Mouse (Mus musculus) erythroblast, embryonic 14.5 days (primary cell): ENCODE data around the gene Faf1. TPM values are rescaled to one million over a fixed set of nuclear protein-coding genes. Genes with fewer than 3 reads are reported as not detected.

Source experiments
- H3K27me3 ChIP-seq: 2 replicates; pipeline ENCODE4 v1.6.1; 2012; ENCODE audit warnings: inconsistent platforms; ENCODE audit not compliant: control insufficient read depth
- H3K36me3 ChIP-seq: 2 replicates; pipeline ENCODE4 v1.6.1; 2012; ENCODE audit warnings: mild to moderate bottlenecking, inconsistent platforms; ENCODE audit not compliant: control insufficient read depth
- H3K4me1 ChIP-seq: 2 replicates; pipeline ENCODE4 v1.6.1; 2012; ENCODE audit warnings: inconsistent platforms; ENCODE audit not compliant: control insufficient read depth
- H3K4me3 ChIP-seq: replicated peaks from 2 replicates; pipeline ENCODE3; 2012; ENCODE audit warnings: moderate library complexity, mild to moderate bottlenecking, inconsistent platforms
- H3K9me3 ChIP-seq: 2 replicates; pipeline ENCODE4 v1.6.1; 2012; ENCODE audit warnings: low read length, inconsistent platforms, mixed read lengths; ENCODE audit not compliant: control insufficient read depth
- GATA1 ChIP-seq: IDR thresholded peaks from 2 replicates; pipeline ENCODE4 v1.6.1; 2012; ENCODE audit warnings: low read length, inconsistent platforms, mixed read lengths
- TAL1 ChIP-seq: IDR thresholded peaks from 3 replicates; pipeline ENCODE4 v1.6.1; 2012; ENCODE audit warnings: low read length, inconsistent platforms, mixed read lengths
- polyA plus RNA-seq: library from polyadenylated mRNA; stranded (reverse); fragments of >175 nt; gene quantifications from 2 replicates; pipeline ENCODE4 v1.2.3, GENCODE M21; 2012

Gene Faf1
- polyA plus RNA-seq, 1 experiment = 0.77 TPM

GRCm38 (mm10) chr4:109759031-109759430 lies 82.6 kb downstream of the Faf1 start:
- Histone ChIP-seq H3K4me3 (no peak overlapping the region), H3K9me3 (no peaks in the 10 kb centered on the region), H3K36me3 (peaks cover 12% of the 10 kb centered on the region), H3K4me1 (no peaks in the 10 kb centered on the region), H3K27me3 (no peaks in the 10 kb centered on the region)
- TF ChIP-seq GATA1 (no peak), TAL1 (no peak)

GRCm38 (mm10) chr4:109759901-109760300 lies 83.5 kb downstream of the Faf1 start:
- H3K4me3 ChIP-seq = no peak overlapping the region
- H3K36me3 ChIP-seq = peaks cover 6% of the 10 kb centered on the region
- H3K9me3 ChIP-seq = no peaks in the 10 kb centered on the region
- TF ChIP-seq TAL1 (no peak), GATA1 (no peak)
- no peaks in the 10 kb centered on the region for H3K27me3 ChIP-seq
- no peaks in the 10 kb centered on the region for H3K4me1 ChIP-seq

- Histone ChIP-seq H3K36me3 (peaks cover 8% of the 10 kb centered on the region), H3K4me3 (no peak overlapping the region), H3K9me3 (no peaks in the 10 kb centered on the region), H3K27me3 (no peaks in the 10 kb centered on the region), H3K4me1 (no peaks in the 10 kb centered on the region)
- TF ChIP-seq TAL1 (no peak), GATA1 (no peak)
Measured at GRCm38 (mm10) chr4:109760501-109760900, 84.1 kb downstream of the Faf1 start.

- Histone ChIP-seq H3K4me3 (no peak overlapping the region), H3K27me3 (no peaks in the 10 kb centered on the region), H3K9me3 (no peaks in the 10 kb centered on the region), H3K4me1 (no peaks in the 10 kb centered on the region), H3K36me3 (peaks cover 5% of the 10 kb centered on the region)
- TF ChIP-seq TAL1 = no peak
- TF ChIP-seq GATA1 = no peak
Measured at GRCm38 (mm10) chr4:109762768-109763501, 86.5 kb downstream of the Faf1 start.

GRCm38 (mm10) chr4:109769071-109769470 lies 92.7 kb downstream of the Faf1 start:
- Histone ChIP-seq H3K36me3 (peaks cover 5% of the 10 kb centered on the region), H3K4me1 (peaks cover 2% of the 10 kb centered on the region), H3K27me3 (no peaks in the 10 kb centered on the region), H3K9me3 (no peaks in the 10 kb centered on the region), H3K4me3 (no peak overlapping the region)
- TF ChIP-seq TAL1 (no peak), GATA1 (no peak)

GRCm38 (mm10) chr4:109782577-109783114 lies 106.3 kb downstream of the Faf1 start:
- Histone ChIP-seq H3K27me3 (no peaks in the 10 kb centered on the region), H3K4me3 (no peak overlapping the region), H3K36me3 (no peaks in the 10 kb centered on the region; the same call in 1 of the 2 replicates), H3K4me1 (no peaks in the 10 kb centered on the region), H3K9me3 (no peaks in the 10 kb centered on the region)
- TF ChIP-seq GATA1 = no peak
- TF ChIP-seq TAL1 = no peak

- no peaks in the 10 kb centered on the region for H3K9me3 ChIP-seq
- no peak overlapping the region for H3K4me3 ChIP-seq
- no peaks in the 10 kb centered on the region for H3K27me3 ChIP-seq
- TF ChIP-seq GATA1 (no peak), TAL1 (no peak)
- peaks cover 2% of the 10 kb centered on the region for H3K36me3 ChIP-seq
- peaks cover 9% of the 10 kb centered on the region for H3K4me1 ChIP-seq
Measured at GRCm38 (mm10) chr4:109789347-109790001, 113.1 kb downstream of the Faf1 start.

- H3K9me3 ChIP-seq = no peaks in the 10 kb centered on the region
- H3K27me3 ChIP-seq = no peaks in the 10 kb centered on the region
- H3K4me1 ChIP-seq = peaks cover 9% of the 10 kb centered on the region
- H3K4me3 ChIP-seq = no peak overlapping the region
- peaks cover 7% of the 10 kb centered on the region for H3K36me3 ChIP-seq
- TF ChIP-seq GATA1 (no peak), TAL1 (no peak)
Measured at GRCm38 (mm10) chr4:109792331-109792730, 115.9 kb downstream of the Faf1 start.

GRCm38 (mm10) chr4:109793072-109793471 lies 116.7 kb downstream of the Faf1 start:
- Histone ChIP-seq H3K9me3 (no peaks in the 10 kb centered on the region), H3K4me1 (peaks cover 9% of the 10 kb centered on the region), H3K27me3 (no peaks in the 10 kb centered on the region), H3K4me3 (no peak overlapping the region), H3K36me3 (peaks cover 10% of the 10 kb centered on the region)
- no peak for TF ChIP-seq GATA1
- no peak for TF ChIP-seq TAL1
